Mouse (Mus musculus) lung, adult 2 months (tissue): Measurements from ENCODE around the gene Hexim1.

Experiments
- CTCF ChIP-seq: fragments of 200-500 bp; IDR thresholded peaks from 2 replicates; pipeline ENCODE4 v1.5.1; 2011; ENCODE audit warnings: mild to moderate bottlenecking, low read length, control low read depth; ENCODE audit not compliant: insufficient read depth
- POLR2A ChIP-seq: fragments of 200-500 bp; IDR thresholded peaks from 2 replicates; pipeline ENCODE4 v1.6.1; 2011; ENCODE audit warnings: low read depth, mild to moderate bottlenecking, control low read depth, low read length, borderline replicate concordance; ENCODE audit errors: extremely low read depth

- no peak; the same call in 1 of the 2 replicates for TF ChIP-seq POLR2A
- no peak for TF ChIP-seq CTCF
Observed at GRCm38 (mm10) chr11:103142441-103143182, 26.6 kb downstream of the Hexim1 start.
